Mouse (Mus musculus) ES-Bruce4 (cell line): ENCODE results near the gene Ubr4.

ENCODE experiments used
- CTCF ChIP-seq: IDR thresholded peaks from one replicate; pipeline ENCODE4 v1.8.1; 2011; ENCODE audit warnings: low read depth, low read length
- EP300 ChIP-seq: IDR thresholded peaks from 2 replicates; pipeline ENCODE4 v1.6.1; 2011; ENCODE audit warnings: low read depth, low read length; ENCODE audit not compliant: insufficient read depth

DNA sequence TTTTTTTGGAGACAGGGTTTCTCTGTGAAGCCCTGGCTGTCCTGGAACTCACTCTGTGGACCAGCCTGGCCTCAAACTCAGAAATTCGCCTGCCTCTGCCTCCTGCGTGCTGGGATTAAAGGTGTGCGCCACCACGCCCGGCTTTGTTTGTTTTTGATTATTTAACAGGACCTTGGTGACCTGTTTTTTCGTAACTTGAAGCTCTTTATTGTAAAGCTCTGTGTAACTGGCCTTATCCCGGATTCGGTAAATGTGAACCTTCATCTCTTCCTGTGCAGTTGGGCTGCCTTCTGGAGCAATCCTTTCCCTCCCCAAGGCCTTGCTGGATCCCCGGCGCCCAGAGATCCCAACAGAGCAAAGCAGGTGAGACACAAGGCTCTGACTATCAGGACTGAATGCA, 21.1 kb downstream of the Ubr4 start:
- TF ChIP-seq CTCF: no peak
- no peak for TF ChIP-seq EP300
